Mouse (Mus musculus): ENCODE measurements around the gene Pogz. TPM values are rescaled to one million over a fixed set of nuclear protein-coding genes. Genes with fewer than 3 reads are reported as not detected.

The Pogz gene
- polyA plus RNA-seq, 1 experiment from 2014 or later: 9.2 TPM

Other genes with a start within 250 kb of the Pogz start
- gene Gm10972, start 194.5 kb upstream of the Pogz start, polyA plus RNA-seq (2015; fragmentation: Nextera tagmentation; extraction: Ambion mirVana): not detected in 2 replicates
- 11.6 and 12.5 TPM in 2 replicates for gene Tuft1, start 178.7 kb upstream of the Pogz start, polyA plus RNA-seq (2015; fragmentation: Nextera tagmentation; extraction: Ambion mirVana)
- 7.0 and 7.1 TPM in 2 replicates for gene Selenbp2, start 144.0 kb upstream of the Pogz start, polyA plus RNA-seq (2015; fragmentation: Nextera tagmentation; extraction: Ambion mirVana)
- 80.9 and 90.7 TPM in 2 replicates for gene Cgn, start 51.1 kb upstream of the Pogz start, polyA plus RNA-seq (2015; fragmentation: Nextera tagmentation; extraction: Ambion mirVana)
- gene Psmb4, start 49.4 kb downstream of the Pogz start, polyA plus RNA-seq (2015; fragmentation: Nextera tagmentation; extraction: Ambion mirVana): 299 and 315 TPM in 2 replicates
- gene Selenbp1, start 95.5 kb downstream of the Pogz start, polyA plus RNA-seq (2015; fragmentation: Nextera tagmentation; extraction: Ambion mirVana): 157 and 167 TPM in 2 replicates
- 4.3 and 5.1 TPM in 2 replicates for gene Rfx5, start 116.5 kb downstream of the Pogz start, polyA plus RNA-seq (2015; fragmentation: Nextera tagmentation; extraction: Ambion mirVana)
- 21.7 and 22.9 TPM in 2 replicates for gene Pi4kb, start 137.2 kb downstream of the Pogz start, polyA plus RNA-seq (2015; fragmentation: Nextera tagmentation; extraction: Ambion mirVana)
- 16.9 and 17.6 TPM in 2 replicates for gene Zfp687, start 177.9 kb downstream of the Pogz start, polyA plus RNA-seq (2015; fragmentation: Nextera tagmentation; extraction: Ambion mirVana)
- 196 and 226 TPM in 2 replicates for gene Psmd4, start 205.0 kb downstream of the Pogz start, polyA plus RNA-seq (2015; fragmentation: Nextera tagmentation; extraction: Ambion mirVana)

All from intestine, embryonic 16.5 days (tissue).